Mouse (Mus musculus): ENCODE measurements at regions not wholly inside any gene's neighbourhood (a gene's known extent, or its start where the extent isn't known, plus 50 kb on each side); places are given as distances from the start of the nearest gene placed in this dataset.
A peak's percentile ranks its signal among the peaks of the same experiment; 100 is the strongest.

DNA sequence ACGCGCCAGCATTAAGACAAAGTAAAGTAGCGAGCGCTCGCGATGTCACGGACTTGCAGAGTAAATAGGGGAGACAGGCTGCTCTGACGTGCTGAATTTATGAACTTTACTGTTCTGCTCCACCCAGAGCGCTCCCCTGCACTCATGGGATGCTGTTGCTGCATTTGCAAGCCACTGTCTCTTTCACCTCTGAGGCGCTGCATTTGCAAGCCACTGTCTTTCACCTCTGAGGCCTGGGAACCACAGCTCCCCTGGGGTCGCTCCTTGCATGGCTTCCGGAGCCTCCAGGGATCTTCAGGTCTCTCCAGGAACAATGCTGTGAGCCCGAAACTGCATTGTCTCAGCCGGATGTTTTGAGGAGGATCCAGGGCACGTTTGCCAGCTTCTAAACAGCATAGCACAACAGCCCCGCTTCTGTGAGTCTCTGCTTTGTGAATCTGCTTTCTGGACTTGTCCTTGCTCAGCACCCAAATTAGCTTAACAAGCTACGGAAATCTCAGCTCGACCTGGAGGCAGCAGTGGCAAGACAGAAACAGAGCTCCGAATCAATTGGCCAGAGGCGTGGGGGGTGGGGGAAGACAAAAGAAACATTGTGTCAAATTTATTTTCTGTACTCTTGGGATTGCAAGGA lies 179.6 kb downstream of the 1700010I14Rik start:
- WGBS = 1% methylated on average over 20 of the region's 20 CpGs
- H3K4me3 ChIP-seq (replicated peaks; ENCODE audit: low read length) = peak overlapping the region; percentile 28
- H3K27me3 ChIP-seq (ENCODE audit: control insufficient read depth, insufficient read depth, low read length) = no peaks in the 10 kb centered on the region
- H3K36me3 ChIP-seq (ENCODE audit: control insufficient read depth, insufficient read depth, low read length) = no peaks in the 10 kb centered on the region
- H3K4me2 ChIP-seq (replicated peaks; ENCODE audit: low read depth, low read length, severe bottlenecking) = peak overlapping the region; percentile 73
- DNase-seq (ENCODE audit: low spot score) = no peak
- peak overlapping the region; percentile 41 for H3K9ac ChIP-seq (ENCODE audit: low read depth, low read length, severe bottlenecking)
- no peaks in the 10 kb centered on the region for H3K9me3 ChIP-seq (ENCODE audit: control insufficient read depth, low read length)
- no peak overlapping the region for H3K27ac ChIP-seq (replicated peaks; ENCODE audit: low read depth, low read length)
- no peak for ATAC-seq (ENCODE audit: low FRiP score, low read depth)
- no peak for TF ChIP-seq POLR2A (IDR thresholded peaks at IDR 0.05; ENCODE audit: borderline replicate concordance, extremely low read depth, insufficient read depth, insufficient read length)
- peaks cover 10% of the 10 kb centered on the region for H3K4me1 ChIP-seq (ENCODE audit: control insufficient read depth, insufficient read depth, low read length)

GRCm38 (mm10) chr17:9168411-9168810 lies 180.3 kb downstream of the 1700010I14Rik start:
- Histone ChIP-seq H3K4me1 (ENCODE audit: control insufficient read depth, insufficient read depth, low read length) (peaks cover 10% of the 10 kb centered on the region), H3K27me3 (ENCODE audit: control insufficient read depth, insufficient read depth, low read length) (no peaks in the 10 kb centered on the region), H3K4me3 (replicated peaks; ENCODE audit: low read length) (peak overlapping the region; percentile 28), H3K9me3 (ENCODE audit: control insufficient read depth, low read length) (no peaks in the 10 kb centered on the region), H3K27ac (replicated peaks; ENCODE audit: low read depth, low read length) (no peak overlapping the region), H3K36me3 (ENCODE audit: control insufficient read depth, insufficient read depth, low read length) (no peaks in the 10 kb centered on the region), H3K9ac (ENCODE audit: low read depth, low read length, severe bottlenecking) (0 out of 2 replicates have a peak overlapping the region, but pooled peaks have one; percentile 41), H3K4me2 (replicated peaks; ENCODE audit: low read depth, low read length, severe bottlenecking) (peak overlapping the region; percentile 73)
- ATAC-seq (ENCODE audit: low FRiP score, low read depth) (peak; percentile 37; the same call in 1 of the 2 replicates), DNase-seq (ENCODE audit: low spot score) (peak; percentile 77)
- 0 out of 2 replicates have a peak, but pooled peaks have one; percentile 31 for TF ChIP-seq POLR2A (IDR thresholded peaks at IDR 0.05; ENCODE audit: borderline replicate concordance, extremely low read depth, insufficient read depth, insufficient read length)
- 1% methylated on average over 5 of the region's 5 CpGs for WGBS

GRCm38 (mm10) chr17:9169371-9169770 lies 181.2 kb downstream of the 1700010I14Rik start:
- Histone ChIP-seq H3K27me3 (ENCODE audit: control insufficient read depth, insufficient read depth, low read length) (no peaks in the 10 kb centered on the region), H3K36me3 (ENCODE audit: control insufficient read depth, insufficient read depth, low read length) (no peaks in the 10 kb centered on the region), H3K9ac (ENCODE audit: low read depth, low read length, severe bottlenecking) (no peak overlapping the region), H3K9me3 (ENCODE audit: control insufficient read depth, low read length) (no peaks in the 10 kb centered on the region), H3K27ac (replicated peaks; ENCODE audit: low read depth, low read length) (no peak overlapping the region), H3K4me3 (replicated peaks; ENCODE audit: low read length) (no peak overlapping the region), H3K4me1 (ENCODE audit: control insufficient read depth, insufficient read depth, low read length) (peaks cover 10% of the 10 kb centered on the region), H3K4me2 (replicated peaks; ENCODE audit: low read depth, low read length, severe bottlenecking) (no peak overlapping the region)
- no peak for TF ChIP-seq POLR2A (IDR thresholded peaks at IDR 0.05; ENCODE audit: borderline replicate concordance, extremely low read depth, insufficient read depth, insufficient read length)
- ATAC-seq (ENCODE audit: low FRiP score, low read depth) = no peak
- peak; percentile 81 for DNase-seq (ENCODE audit: low spot score)
- WGBS = 23% methylated on average over 11 of the region's 11 CpGs

DNA sequence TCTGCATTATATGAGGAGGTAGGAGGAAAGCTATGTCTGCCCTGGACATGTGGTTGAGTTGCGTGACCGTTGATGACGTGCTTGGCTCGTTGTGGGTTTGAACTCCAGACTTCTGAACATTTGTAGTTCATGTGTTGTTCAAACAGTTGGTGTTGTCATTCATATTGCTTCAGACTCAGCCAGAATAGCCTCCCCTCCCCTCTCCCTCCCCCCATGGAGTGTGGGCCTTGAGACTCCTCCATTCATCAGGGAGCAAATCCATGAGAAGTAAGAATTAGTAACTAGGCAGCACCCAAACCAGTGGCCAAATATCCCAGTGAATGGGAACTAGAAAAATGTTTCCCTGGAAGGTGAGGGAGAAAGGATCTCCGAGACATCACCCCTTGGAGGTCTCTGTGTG lies 209.0 kb downstream of the 1700010I14Rik start:
- no peak overlapping the region for H3K4me2 ChIP-seq (replicated peaks; ENCODE audit: low read depth, low read length, severe bottlenecking)
- no peak overlapping the region for H3K4me3 ChIP-seq (replicated peaks; ENCODE audit: low read length)
- no peak for TF ChIP-seq POLR2A (IDR thresholded peaks at IDR 0.05; ENCODE audit: borderline replicate concordance, extremely low read depth, insufficient read depth, insufficient read length)
- H3K9ac ChIP-seq (ENCODE audit: low read depth, low read length, severe bottlenecking) = no peak overlapping the region
- no peaks in the 10 kb centered on the region for H3K27me3 ChIP-seq (ENCODE audit: control insufficient read depth, insufficient read depth, low read length)
- DNase-seq (ENCODE audit: low spot score) (no peak), ATAC-seq (ENCODE audit: low FRiP score, low read depth) (no peak)
- WGBS = 80% methylated on average over 5 of the region's 5 CpGs
- H3K9me3 ChIP-seq (ENCODE audit: control insufficient read depth, low read length) = no peaks in the 10 kb centered on the region
- no peaks in the 10 kb centered on the region for H3K36me3 ChIP-seq (ENCODE audit: control insufficient read depth, insufficient read depth, low read length)
- H3K4me1 ChIP-seq (ENCODE audit: control insufficient read depth, insufficient read depth, low read length) = no peaks in the 10 kb centered on the region
- H3K27ac ChIP-seq (replicated peaks; ENCODE audit: low read depth, low read length) = no peak overlapping the region

GRCm38 (mm10) chr17:9200386-9200785 lies 212.3 kb downstream of the 1700010I14Rik start:
- Histone ChIP-seq H3K4me2 (replicated peaks; ENCODE audit: low read depth, low read length, severe bottlenecking) (no peak overlapping the region), H3K4me3 (replicated peaks; ENCODE audit: low read length) (no peak overlapping the region), H3K27ac (replicated peaks; ENCODE audit: low read depth, low read length) (no peak overlapping the region), H3K36me3 (ENCODE audit: control insufficient read depth, insufficient read depth, low read length) (no peaks in the 10 kb centered on the region), H3K9me3 (ENCODE audit: control insufficient read depth, low read length) (no peaks in the 10 kb centered on the region), H3K9ac (ENCODE audit: low read depth, low read length, severe bottlenecking) (no peak overlapping the region), H3K27me3 (ENCODE audit: control insufficient read depth, insufficient read depth, low read length) (no peaks in the 10 kb centered on the region), H3K4me1 (ENCODE audit: control insufficient read depth, insufficient read depth, low read length) (no peaks in the 10 kb centered on the region)
- no peak for ATAC-seq (ENCODE audit: low FRiP score, low read depth)
- DNase-seq (ENCODE audit: low spot score) = no peak
- WGBS = 89% methylated on average over 7 of the region's 7 CpGs
- TF ChIP-seq POLR2A (IDR thresholded peaks at IDR 0.05; ENCODE audit: borderline replicate concordance, extremely low read depth, insufficient read depth, insufficient read length) = no peak

All from limb, embryonic 14.5 days (tissue).